Mouse (Mus musculus) liver, embryonic 14.5 days (tissue): ENCODE measurements around the gene Slfn14. TPM values are rescaled to one million over a fixed set of nuclear protein-coding genes. Genes with fewer than 3 reads are reported as not detected.
A peak's percentile ranks its signal among the peaks of the same experiment; 100 is the strongest.

Experiments
- ATAC-seq: fragments of 200-750 bp; cut with Nextera tagmentation; 2 replicates; pipeline ENCODE4 v1.8.0; 2017; ENCODE audit warnings: moderate number of reproducible peaks, mild to moderate bottlenecking, moderate library complexity; ENCODE audit not compliant: insufficient read depth
- DNase-seq, 3 experiments: peaks; one replicate each; pipeline ENCODE4 v3.0.0-alpha.2; 2012 to 2013; ENCODE audit warnings: low read depth in 3 of 3, low spot score in 3 of 3
- H3K27ac ChIP-seq: fragments of 300-500 bp; sonication (generic); 2 replicates; pipeline ENCODE4 v1.5.1; 2014; ENCODE audit warnings: moderate library complexity, mild to moderate bottlenecking, control low read depth, inconsistent platforms
- H3K27me3 ChIP-seq: fragments of 300-500 bp; sonication (generic); 2 replicates; pipeline ENCODE4 v1.6.1; 2014; ENCODE audit warnings: mild to moderate bottlenecking, low read length, moderate library complexity; ENCODE audit not compliant: control insufficient read depth, insufficient read depth
- H3K36me3 ChIP-seq: fragments of 300-500 bp; sonication (generic); replicated peaks from 2 replicates; pipeline ENCODE4 v1.6.1; 2014; ENCODE audit warnings: low read depth; ENCODE audit not compliant: control insufficient read depth, insufficient read depth
- H3K4me1 ChIP-seq, 2 experiments: fragments of 200-500 bp in 1 of 2; fragments of 300-500 bp in 1 of 2; sonication (generic) in 1 of 2; replicated peaks; 2 replicates each; pipeline ENCODE4 v1.6.1; 2012 to 2014; ENCODE audit warnings: antibody characterized with exemption in 1 of 2, inconsistent platforms in 1 of 2, low read length in 1 of 2; ENCODE audit not compliant: control insufficient read depth in 2 of 2, insufficient read depth in 2 of 2
- H3K4me2 ChIP-seq: fragments of 300-500 bp; sonication (generic); 2 replicates; pipeline ENCODE4 v1.6.1; 2014; ENCODE audit warnings: low read depth, mild to moderate bottlenecking, control low read depth, moderate library complexity
- H3K4me3 ChIP-seq, 2 experiments: fragments of 200-500 bp in 1 of 2; fragments of 300-500 bp in 1 of 2; sonication (generic) in 1 of 2; 2 replicates each; pipeline ENCODE4 v1.5.1; 2012 to 2014; ENCODE audit warnings: low read depth in 2 of 2, low read length in 2 of 2, mild to moderate bottlenecking in 2 of 2, control low read depth in 1 of 2, inconsistent platforms in 1 of 2, moderate library complexity in 1 of 2; ENCODE audit not compliant: insufficient read depth in 1 of 2
- H3K9ac ChIP-seq: fragments of 300-500 bp; sonication (generic); replicated peaks from 2 replicates; pipeline ENCODE4 v1.6.1; 2014; ENCODE audit warnings: mild to moderate bottlenecking, control low read depth, moderate library complexity
- H3K9me3 ChIP-seq: fragments of 300-500 bp; sonication (generic); 2 replicates; pipeline ENCODE4 v1.6.1; 2016; ENCODE audit warnings: low read length, mixed read lengths; ENCODE audit not compliant: control insufficient read depth
- CTCF ChIP-seq: IDR thresholded peaks from 2 replicates; pipeline ENCODE4 v1.5.1; 2016; ENCODE audit warnings: antibody characterized with exemption, low read depth, control low read depth
- EP300 ChIP-seq: IDR thresholded peaks from 2 replicates; pipeline ENCODE4 v1.6.1; 2016; ENCODE audit warnings: antibody characterized with exemption, low read depth
- WGBS: fragments of 180-500 bp; shearing (Covaris S2); extraction: QIAGEN DNeasy Blood & Tissue Kit; methylation state at CpG from one replicate; pipeline ENCODE4 v1.1.7; 2014; ENCODE audit not compliant: insufficient replicate concordance; 5-methylcytosine and 5-hydroxymethylcytosine counted together
- polyA plus RNA-seq, 2 experiments: library from polyadenylated mRNA; depleted of rRNA in 1 of 2; stranded (reverse) in 1 of 2; unstranded in 1 of 2; fragments of >200 nt; fragmentation: Nextera tagmentation in 1 of 2; extraction: Ambion mirVana in 1 of 2; gene quantifications; 2 replicates each; pipeline versions ENCODE4 v1.2.1 to v1.2.3; 2012 to 2014

Gene Slfn14
- polyA plus RNA-seq, 2 experiments: 15.4 to 30.4 TPM

DNA sequence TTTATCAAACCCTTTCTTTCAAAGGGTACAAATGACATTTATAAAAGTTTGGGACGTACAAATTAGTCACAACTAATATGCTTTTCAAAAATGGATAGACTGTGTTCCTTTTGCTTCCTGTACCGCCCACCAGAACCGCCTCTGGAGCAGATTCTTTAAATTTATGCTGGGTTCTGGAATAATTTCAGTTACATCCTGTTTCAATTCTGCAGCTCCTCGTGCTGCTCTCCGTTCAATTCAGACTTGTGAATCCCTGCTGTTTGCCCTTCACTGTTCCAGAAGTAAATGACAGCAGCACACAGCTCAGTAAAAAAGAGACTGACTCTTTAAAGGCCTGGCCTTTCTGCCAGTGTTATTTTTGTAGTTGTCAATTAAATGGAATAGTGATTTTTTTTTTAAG is 25.9 kb upstream of the Slfn14 start:
- TF ChIP-seq CTCF (no peak), EP300 (no peak)
- no peaks in the 10 kb centered on the region for H3K4me1 ChIP-seq
- 85% methylated on average over 5 of the region's 5 CpGs for WGBS

DNA sequence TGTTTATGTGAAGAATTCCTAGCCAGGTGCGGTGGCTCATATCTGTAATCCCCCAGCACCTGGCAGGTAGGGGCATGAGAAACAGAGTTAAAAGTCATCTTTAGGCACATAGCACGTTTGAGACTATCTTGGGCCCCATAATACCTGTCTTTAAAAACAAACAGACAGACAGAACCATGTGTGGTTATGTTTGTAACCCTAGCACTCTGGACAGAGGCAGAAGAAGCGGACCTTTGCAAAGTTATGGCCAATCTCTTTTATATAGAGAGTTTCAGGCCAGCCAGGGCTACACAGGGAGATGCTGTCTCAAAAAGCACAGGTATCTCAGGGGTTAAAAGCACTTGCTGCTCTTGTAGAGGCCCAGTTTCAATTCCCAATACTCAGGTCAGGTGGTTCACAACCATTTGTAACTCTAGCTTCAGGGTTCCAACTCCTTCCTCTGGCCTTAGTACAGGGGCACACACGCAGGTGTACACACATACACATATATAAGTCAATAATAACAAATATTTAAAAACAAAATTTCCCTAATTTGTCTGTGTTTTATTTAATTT is 20.3 kb upstream of the Slfn14 start:
- H3K36me3 ChIP-seq: peaks cover 3% of the 10 kb centered on the region

More for the DNA sequence above, 25.9 kb upstream of the Slfn14 start:
- H3K27ac ChIP-seq: no peak overlapping the region
- no peaks in the 10 kb centered on the region for H3K9me3 ChIP-seq
- no peak for DNase-seq
- no peak overlapping the region for H3K4me2 ChIP-seq
- H3K4me3 ChIP-seq: no peak overlapping the region
- no peak for ATAC-seq
- no peak overlapping the region for H3K9ac ChIP-seq
- H3K36me3 ChIP-seq: peaks cover 14% of the 10 kb centered on the region
- no peaks in the 10 kb centered on the region for H3K27me3 ChIP-seq

GRCm38 (mm10) chr11:83304485-83304884 is 18.0 kb upstream of the Slfn14 start:
- Histone ChIP-seq H3K4me3 (no peak overlapping the region), H3K4me1 (peaks cover 13 to 14% of the 10 kb centered on the region in 2 experiments), H3K9me3 (no peaks in the 10 kb centered on the region), H3K27me3 (no peaks in the 10 kb centered on the region), H3K27ac (no peak overlapping the region), H3K36me3 (peaks cover 3% of the 10 kb centered on the region), H3K9ac (no peak overlapping the region), H3K4me2 (peak overlapping the region; percentile 19; the same call in 1 of the 2 replicates)
- 68% methylated on average over 2 of the region's 2 CpGs for WGBS
- no peak for TF ChIP-seq EP300
- DNase-seq: no peak
- ATAC-seq: no peak

More for the DNA sequence above, 20.3 kb upstream of the Slfn14 start:
- Histone ChIP-seq H3K4me2 (no peak overlapping the region), H3K27ac (no peak overlapping the region), H3K4me3 (no peak overlapping the region), H3K9me3 (no peaks in the 10 kb centered on the region), H3K4me1 (peaks cover 11 to 12% of the 10 kb centered on the region in 2 experiments), H3K27me3 (no peaks in the 10 kb centered on the region), H3K9ac (no peak overlapping the region)
- WGBS: 82% methylated on average over 4 of the region's 4 CpGs
- DNase-seq: no peak
- ATAC-seq: no peak
- TF ChIP-seq CTCF (no peak), EP300 (no peak)

- H3K36me3 ChIP-seq: peaks cover 3% of the 10 kb centered on the region
- H3K4me3 ChIP-seq: peak overlapping the region; percentile 7 to 83; a peak in 2 of 4 replicates
- no peak for DNase-seq
- no peak overlapping the region for H3K27ac ChIP-seq
- no peak for ATAC-seq
- H3K4me2 ChIP-seq: peak overlapping the region; percentile 95
- TF ChIP-seq CTCF (no peak), EP300 (no peak)
- H3K27me3 ChIP-seq: no peaks in the 10 kb centered on the region
- 76% methylated on average over 5 of the region's 5 CpGs for WGBS
- H3K9ac ChIP-seq: peak overlapping the region; percentile 93
- no peaks in the 10 kb centered on the region for H3K9me3 ChIP-seq
- peaks cover 13 to 14% of the 10 kb centered on the region in 2 experiments for H3K4me1 ChIP-seq
Observed at GRCm38 (mm10) chr11:83303751-83304150, 17.2 kb upstream of the Slfn14 start.

- TF ChIP-seq CTCF (no peak), EP300 (peak; percentile 48; the same call in 1 of the 2 replicates)
- peak; percentile 69 for ATAC-seq
- Histone ChIP-seq H3K4me2 (peak within 1 kb of the TSS; percentile 95), H3K9me3 (no peaks in the 10 kb centered on the region), H3K9ac (peak within 1 kb of the TSS; percentile 93), H3K36me3 (no peaks in the 10 kb centered on the region), H3K4me1 (peaks cover 18 to 20% of the 10 kb centered on the region in 2 experiments), H3K27me3 (no peaks in the 10 kb centered on the region), H3K27ac (peak within 1 kb of the TSS; percentile 91), H3K4me3 (peak within 1 kb of the TSS; percentile 83 to 92)
- DNase-seq: peak; percentile 93 to 94 (median 94)
- under 1% methylated on average over 51 of the region's 51 CpGs for WGBS
Observed at GRCm38 (mm10) chr11:83302526-83303251, 16.2 kb upstream of the Slfn14 start, which contains the start of gene Pex12. Gene Pex12 (minus strand): TSS chr11:83302586.
